Mouse (Mus musculus) cerebellum, adult (tissue): ENCODE data around the gene Sncb.

Experiments used
- ATAC-seq: cut with Nextera tagmentation; 2 replicates; pipeline ENCODE4 v1.9.2; 2017; ENCODE audit warnings: mild to moderate bottlenecking, moderate library complexity, mixed read lengths; ENCODE audit not compliant: insufficient number of reproducible peaks, low FRiP score, low TSS enrichment

The Sncb gene

GRCm38 (mm10) chr13:54749864-54750411 is 16.5 kb downstream of the Sncb start, which contains the start of gene Gprin1:
Gene Gprin1 (minus strand): TSS chr13:54749874.
- peak; percentile 22; the same call in 1 of the 2 replicates for ATAC-seq

- ATAC-seq, result peak; percentile 33; the same call in 1 of the 2 replicates
These were observed 17.1 kb downstream of the Sncb start for GRCm38 (mm10) chr13:54749061-54749863.

GRCm38 (mm10) chr13:54748721-54749060 is 17.7 kb downstream of the Sncb start:
- ATAC-seq, result no peak

- ATAC-seq, result no peak
These were observed 18.2 kb downstream of the Sncb start for GRCm38 (mm10) chr13:54748190-54748589.

- ATAC-seq, result peak; percentile 29; the same call in 1 of the 2 replicates
These were observed 19.5 kb downstream of the Sncb start for GRCm38 (mm10) chr13:54746896-54747295.

GRCm38 (mm10) chr13:54746110-54746509 is 20.3 kb downstream of the Sncb start:
- no peak for ATAC-seq

- ATAC-seq, result peak; percentile 34; the same call in 1 of the 2 replicates
These were observed 28.2 kb downstream of the Sncb start for GRCm38 (mm10) chr13:54738213-54738601.

- ATAC-seq, result peak; percentile 56
These were observed 28.7 kb downstream of the Sncb start for GRCm38 (mm10) chr13:54737488-54738212.

GRCm38 (mm10) chr13:54736931-54737330 is 29.5 kb downstream of the Sncb start:
- ATAC-seq, result no peak

GRCm38 (mm10) chr13:54726131-54726530 is 40.3 kb downstream of the Sncb start:
- ATAC-seq, result no peak

GRCm38 (mm10) chr13:54723143-54723542 is 43.3 kb downstream of the Sncb start:
- ATAC-seq, result no peak

GRCm38 (mm10) chr13:54716916-54717315 is 49.5 kb downstream of the Sncb start:
- ATAC-seq, result peak; percentile 50; the same call in 1 of the 2 replicates

- ATAC-seq, result no peak
These were observed 51.4 kb downstream of the Sncb start for GRCm38 (mm10) chr13:54714996-54715395.

GRCm38 (mm10) chr13:54714393-54714792 is 52.0 kb downstream of the Sncb start:
- no peak for ATAC-seq

GRCm38 (mm10) chr13:54710866-54711265 is 55.5 kb downstream of the Sncb start:
- no peak for ATAC-seq
